Mouse (Mus musculus) mouse embryonic stem cell (cell line): Measurements from ENCODE around the gene Efna2.

Experiments used
- in situ Hi-C, 2 experiments: fragments of 300-500 bp; cut with MboI; formaldehyde crosslinking; loops; 1 replicate in 1 of 2; 3 replicates in 1 of 2; pipeline ENCODE4 v1.14.3; 2019 to 2020; ENCODE audit warnings: low sequenced_read_pairs in 2 of 2, low pct_unique_long_range_greater_than_20kb in 1 of 2, mixed read lengths in 1 of 2; ENCODE audit not compliant: unreplicated experiment in 1 of 2

Efna2 gene

DNA sequence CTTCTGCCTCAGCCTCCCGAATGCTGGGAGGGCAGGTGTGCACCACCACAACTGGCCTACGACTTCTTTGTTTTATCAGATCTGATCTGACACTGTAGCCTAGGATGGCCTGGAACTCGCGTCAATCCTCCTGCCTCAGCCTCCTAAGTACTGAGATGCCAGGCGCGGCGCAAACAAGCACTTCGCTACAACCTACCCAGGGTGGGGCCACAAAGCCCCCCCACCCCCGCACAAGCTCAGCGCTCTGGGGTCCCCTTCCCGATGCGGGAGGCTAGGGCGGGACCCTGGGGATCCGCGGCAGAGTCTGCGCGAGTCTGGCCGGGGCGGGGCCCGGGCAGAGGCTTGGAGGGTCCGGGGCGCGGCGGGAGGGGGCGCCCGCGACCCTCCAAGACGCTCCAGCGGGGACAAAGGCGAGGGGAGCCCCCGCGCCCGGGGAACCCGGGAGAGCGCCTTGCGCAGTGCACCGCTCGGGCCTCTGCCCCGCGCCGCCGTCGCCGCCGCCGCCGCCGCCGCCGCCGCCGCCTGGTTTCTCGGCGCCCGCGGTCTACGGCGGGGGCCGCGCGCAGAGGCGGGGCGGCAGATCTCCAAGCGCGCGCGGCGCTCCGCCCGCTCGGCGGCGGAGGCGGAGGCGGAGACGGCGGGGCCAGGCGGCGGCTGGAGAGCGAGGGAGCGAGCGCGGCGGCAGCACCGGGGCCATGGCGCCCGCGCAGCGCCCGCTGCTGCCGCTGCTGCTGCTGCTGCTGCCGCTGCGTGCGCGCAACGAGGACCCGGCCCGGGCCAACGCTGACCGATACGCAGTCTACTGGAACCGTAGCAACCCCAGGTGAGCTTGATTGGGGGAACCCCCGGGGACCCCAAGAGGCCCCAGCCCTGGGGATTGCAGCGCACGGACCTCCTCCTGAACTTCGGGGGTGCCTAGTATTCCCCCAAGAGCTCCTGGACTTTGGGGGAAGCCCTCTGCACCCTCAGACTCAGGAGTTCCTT is at the start of gene Efna2:
TSS of gene Efna2 (plus strand) at position 415 of the 984 bp plus-strand sequence.
- in situ Hi-C loops = loop anchor here (5.0 to 25.0 kb wide), 2 partner anchors 68 to 183 kb away; partner anchors contain the start of genes Ndufs7 (in 2 of the 2) and Plk5 (in 1 of the 2)

DNA sequence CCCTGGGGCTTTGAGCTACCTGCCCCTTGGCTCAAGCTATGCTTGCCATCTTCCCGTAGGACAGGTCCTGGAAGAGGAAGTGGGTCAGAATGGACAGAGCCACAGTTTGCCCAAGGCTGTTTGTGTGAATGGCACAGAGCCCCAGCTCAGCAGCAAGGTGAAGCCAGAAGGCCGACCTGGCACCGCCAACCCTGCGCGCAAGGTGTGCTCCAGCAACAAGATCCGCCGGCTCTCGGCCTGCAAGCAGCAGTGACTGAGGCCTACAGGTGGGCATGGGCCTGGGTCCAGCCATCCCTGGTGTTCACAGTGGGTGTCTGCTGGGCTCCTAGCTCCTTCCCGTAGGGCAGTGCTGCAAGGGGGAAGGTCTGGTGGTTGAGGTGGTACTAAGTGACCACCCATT is 49.4 kb upstream of the Efna2 start:
- in situ Hi-C loops = no loop called here

DNA sequence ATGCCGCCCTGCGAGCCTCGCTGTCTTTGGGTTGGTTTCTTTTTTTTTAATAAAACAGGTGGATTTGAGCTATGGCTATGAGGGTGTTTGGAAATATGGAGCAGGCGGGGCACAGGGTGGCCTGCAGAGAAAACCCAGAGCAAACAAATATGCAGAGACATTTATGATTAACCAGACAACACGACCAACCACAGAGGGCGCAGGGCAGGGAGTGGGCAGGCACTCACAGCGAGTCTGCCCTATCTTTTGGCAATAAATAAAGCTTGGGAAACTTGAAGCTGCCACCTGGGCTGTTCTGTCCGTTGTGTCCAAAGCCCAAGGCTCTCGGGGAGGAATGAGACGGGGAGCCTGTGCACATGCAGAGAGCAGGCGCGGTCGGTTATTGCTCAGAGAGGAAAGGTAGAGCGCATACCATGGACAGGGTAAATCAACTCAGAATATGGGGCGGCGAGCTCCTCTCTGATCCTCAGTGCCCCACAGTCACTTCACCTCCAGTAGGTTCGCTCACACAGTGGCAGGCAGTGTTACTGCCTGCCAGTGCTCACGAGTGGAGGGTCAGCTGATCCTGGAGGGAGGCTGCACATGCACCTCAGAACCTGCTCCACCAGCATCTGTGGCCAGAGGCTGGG is 48.8 kb upstream of the Efna2 start:
- in situ Hi-C loops = no loop called here

DNA sequence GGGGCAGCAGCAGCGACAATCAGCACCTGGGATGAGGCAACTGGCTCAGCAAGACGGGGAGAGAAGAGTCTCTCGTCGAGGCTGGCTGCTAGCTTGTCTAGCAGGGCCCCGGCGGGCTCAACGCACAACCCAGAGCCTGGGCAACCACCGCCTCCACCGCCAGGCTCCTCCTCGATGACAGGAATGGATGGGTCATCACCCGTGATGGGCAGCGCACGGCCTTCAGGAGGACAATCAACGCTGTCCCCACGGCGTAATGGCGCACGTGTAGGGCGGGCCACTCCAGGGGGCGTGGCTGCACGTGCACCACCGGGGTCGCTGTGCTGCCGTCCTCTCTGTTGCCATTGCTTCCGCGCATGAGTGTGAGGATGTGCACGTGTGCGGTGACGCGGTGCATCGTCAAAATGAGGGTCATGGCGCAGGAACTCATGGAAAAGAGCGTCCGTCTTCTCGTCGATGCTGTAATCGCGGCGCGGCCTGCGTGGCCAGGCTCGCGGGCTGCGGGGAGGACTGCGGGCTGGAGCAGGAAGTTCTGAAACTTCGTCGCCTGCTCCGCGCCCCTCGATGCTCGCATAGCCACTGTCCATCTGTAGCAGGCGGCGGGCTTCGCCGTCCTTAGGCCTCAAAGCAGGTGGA is 47.8 kb upstream of the Efna2 start:
- in situ Hi-C loops = no loop called here

DNA sequence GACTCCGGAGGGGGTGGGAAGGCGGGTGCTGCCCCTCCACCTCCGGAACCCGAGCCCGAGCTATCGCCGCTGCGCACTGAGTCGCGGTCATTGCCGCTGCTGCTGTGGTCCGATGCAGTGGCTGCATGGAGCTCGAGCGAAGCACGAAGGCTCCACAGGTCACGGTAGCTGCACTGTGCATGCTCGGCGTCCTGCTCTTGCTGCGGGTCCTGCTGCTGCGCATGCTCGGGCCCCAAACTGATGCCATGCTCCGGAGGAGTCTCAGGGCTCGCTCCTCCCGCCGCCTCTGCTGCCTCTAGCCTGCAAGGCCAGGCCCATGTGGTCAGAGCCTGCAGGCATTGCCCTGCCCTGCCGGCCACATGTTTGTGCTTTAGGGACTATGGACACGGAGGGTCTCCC is 47.3 kb upstream of the Efna2 start:
- in situ Hi-C loops = no loop called here

GRCm38 (mm10) chr10:80133226-80133849 is 45.9 kb upstream of the Efna2 start:
- in situ Hi-C loops = no loop called here

DNA sequence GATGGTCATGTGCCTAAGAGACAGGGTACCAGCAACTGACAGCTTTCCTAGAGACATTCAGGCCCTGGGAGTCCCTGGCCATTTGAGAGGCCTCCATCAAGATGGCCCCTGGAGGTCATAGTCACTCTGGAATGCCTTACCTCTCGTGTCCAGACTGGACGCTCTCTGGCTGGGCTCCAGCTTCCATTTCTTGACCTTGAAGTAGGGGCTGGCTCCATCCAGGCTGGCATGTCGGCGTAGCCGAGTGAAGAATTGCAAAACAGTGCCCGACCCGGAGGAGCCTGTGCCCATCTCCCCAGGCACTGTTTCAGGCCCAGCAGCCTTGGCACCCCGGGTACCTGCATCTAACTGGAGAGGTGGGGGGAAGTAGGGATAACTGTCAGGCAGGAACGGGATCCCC is 44.9 kb upstream of the Efna2 start:
- in situ Hi-C loops = no loop called here

DNA sequence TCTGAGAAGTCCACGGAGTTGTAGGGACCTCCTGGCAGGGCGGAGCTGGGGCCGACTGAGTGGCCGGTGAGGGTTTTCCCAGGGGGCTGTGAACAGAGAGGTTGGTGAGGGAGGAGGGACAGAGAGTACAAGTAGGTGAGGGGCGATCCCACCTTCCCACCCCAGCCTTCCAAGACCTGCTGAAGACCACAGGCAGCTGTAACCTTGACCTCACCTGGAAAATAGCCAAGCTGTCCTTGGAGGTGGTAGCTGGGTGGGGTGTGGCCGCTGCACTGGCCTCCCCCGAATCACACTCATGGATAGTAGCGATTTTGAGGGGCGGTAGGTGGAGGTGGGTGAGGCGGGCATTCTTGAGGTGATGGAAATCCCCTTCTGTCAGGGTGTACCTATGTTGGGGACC is 44.1 kb upstream of the Efna2 start:
- in situ Hi-C loops = no loop called here

- in situ Hi-C loops = no loop called here
Measured at GRCm38 (mm10) chr10:80135641-80136040, 43.6 kb upstream of the Efna2 start.

DNA sequence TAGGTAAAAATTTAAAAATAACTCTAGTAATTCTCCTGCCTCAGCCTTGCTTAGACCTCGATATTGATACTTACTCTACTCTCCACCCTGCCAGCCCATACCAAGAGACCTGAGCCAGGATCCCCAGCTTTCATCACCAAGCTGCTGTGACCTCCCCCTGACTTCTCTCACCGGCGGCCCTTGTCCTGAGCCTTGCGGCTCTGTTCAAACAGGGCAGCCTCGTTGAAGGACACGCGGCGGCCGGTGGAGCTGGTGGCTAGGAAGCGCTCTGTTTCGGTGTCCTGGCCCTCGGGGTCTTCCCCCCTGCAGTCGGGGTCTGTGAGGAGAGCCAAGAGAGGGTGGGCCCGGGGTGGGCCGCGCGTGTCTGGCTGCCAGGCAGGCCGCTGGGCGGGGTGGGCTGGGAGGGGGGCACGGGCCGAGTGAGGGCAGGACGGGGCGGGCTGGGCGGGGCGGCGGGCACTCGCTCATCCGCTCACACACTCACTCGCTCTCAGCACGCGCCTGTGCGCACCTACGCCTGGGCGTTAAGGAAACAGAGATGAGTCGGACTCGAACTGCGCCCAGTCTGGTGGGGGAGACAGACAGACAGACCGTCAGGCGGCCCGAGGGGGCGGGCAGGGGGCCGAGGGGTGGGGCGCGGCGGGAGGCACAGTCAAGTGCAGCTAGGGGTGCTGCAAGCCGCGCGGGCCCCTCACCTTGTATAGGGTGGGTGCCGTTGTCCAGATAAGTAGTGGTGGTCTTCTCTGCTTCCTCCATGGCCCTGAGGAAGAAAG is 42.9 kb upstream of the Efna2 start:
- in situ Hi-C loops = no loop called here

- in situ Hi-C loops = no loop called here
Measured at GRCm38 (mm10) chr10:80136952-80137625, 42.2 kb upstream of the Efna2 start.

DNA sequence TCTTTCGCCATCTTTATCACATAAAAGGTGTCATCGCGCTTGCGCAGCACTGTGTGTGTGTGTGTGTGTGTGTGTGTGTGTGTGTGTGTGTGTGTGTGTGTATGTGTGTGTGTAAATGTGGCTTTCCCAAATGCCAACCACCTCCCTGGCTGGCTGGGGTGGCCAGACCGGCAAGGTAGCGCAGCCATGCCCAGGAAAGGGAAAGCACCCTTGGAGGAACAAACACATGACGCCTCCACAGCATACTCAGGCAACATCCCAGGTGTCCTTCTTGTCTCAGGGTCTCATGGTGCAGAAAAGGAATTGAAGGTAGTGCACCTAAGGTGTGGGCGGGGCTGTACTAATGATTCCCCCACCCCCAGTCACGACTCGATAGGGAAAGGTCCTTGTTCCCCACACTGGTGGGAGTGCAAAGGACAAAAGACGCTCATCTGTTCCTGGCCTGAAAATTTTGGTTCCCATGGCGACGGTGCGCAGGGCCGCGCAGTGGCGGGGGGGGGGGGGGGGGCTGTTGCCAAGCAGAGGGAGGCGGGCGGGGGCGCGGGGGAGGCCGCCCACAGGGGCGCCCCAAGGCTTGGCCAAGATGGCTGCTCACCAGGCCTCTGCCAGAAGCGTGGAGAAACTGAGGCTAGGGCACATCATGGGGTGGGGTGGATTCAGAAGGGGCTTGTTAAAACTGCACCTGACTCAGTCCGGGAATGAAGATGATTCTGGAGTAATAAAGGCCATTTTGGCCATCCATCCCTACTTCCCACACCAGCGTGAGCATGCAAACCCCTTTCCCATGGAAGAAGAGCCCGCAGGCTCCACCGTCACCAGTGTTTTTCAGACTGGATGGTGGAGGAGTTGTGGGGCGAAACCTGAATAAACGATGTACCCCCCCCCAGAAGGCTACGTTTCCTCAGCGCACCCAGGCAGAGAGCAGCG is 41.4 kb upstream of the Efna2 start:
- in situ Hi-C loops = no loop called here

DNA sequence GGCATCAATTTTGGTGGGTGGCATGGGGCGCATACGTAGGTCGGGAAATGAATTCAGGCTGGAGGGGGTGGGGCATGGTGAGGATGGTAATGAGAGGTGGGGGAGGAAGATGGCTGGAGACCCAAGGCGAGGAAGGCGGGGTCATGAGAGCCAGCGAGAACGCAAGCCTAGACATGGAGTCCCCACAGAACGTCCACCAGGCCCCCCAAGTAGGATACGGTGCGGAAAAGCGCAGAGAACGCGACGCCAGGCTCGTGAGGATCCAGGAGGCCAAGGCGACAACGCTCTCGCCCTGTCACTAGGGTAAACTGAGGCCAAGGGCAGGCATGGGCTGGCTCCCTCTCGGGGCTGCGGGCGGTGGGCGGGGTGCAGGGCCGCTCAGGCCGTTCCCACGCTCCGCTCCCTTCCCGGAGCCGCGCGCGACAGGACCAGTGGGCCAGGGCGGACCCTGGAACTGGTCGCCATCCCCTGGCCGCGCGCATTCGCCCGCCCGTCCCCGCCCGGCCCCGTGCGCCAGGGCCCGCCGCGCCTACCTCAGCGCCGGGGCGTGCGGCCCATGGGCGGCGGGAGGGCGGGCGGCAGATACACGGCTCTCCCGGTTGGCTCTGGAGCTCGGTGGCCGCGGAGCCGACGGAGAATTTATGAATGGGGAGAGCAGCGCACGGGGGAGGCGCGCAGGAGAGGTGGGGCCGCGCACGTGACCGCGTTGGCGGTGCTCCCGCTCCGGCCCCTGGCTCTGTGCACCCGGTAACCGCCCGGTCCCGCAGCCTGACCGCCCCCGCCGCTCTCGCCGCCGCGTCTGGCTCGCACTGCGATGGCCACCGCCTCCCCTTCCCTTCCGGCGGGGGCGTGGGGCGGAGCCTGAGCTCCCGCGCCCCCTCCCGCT is 40.5 kb upstream of the Efna2 start, which contains the start of gene Atp5d:
TSS of gene Atp5d (plus strand) at position 80 of the 886 bp plus-strand sequence.
- in situ Hi-C loops = no loop called here

DNA sequence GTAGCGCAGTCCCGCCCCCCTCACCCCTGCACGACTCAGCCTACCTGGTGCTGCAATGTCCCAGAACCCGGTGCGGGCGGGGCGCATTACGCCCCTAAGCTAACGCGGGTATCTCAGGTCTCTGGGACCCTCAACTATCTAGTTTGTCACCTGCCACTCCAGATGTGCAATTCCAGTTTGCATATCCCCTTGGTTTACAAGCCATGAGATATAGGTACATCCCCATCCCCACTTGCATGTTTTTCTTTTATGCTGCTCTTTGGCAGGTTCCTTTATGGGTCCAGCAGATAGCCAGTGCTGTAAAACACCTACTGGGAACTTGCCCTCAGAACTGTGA is 39.9 kb upstream of the Efna2 start:
- in situ Hi-C loops = no loop called here

DNA sequence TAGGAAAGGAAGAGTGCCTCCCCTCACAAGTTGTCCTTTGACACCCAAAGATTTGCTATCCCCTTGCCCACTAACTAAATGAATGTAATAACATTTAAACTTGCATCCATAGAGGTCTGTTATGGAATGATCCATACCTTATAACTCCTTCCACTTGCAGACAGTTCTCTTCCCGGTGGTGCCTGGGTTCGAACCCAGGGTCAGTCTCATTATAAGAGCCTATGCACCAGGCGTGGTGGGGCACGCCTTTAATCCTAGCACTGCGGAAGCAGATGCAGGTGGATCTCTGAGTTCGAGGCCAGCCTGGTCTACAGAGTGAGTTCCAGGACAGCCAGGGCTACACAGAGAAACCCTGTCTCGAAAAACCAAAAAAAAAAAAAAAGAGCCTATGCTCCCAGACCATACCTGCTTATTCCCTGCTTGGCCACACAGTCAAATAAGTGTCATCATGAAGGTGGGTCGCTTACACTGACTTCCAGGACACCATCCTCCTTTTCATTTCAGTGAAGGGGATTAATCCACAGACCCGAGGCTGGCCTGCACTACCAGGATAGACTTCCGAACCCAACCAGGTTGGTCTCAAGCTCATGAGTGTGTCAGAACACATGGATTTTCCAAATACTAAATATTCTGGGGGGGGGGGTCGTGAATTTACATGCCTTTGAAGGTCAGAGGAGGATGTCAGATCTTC is 39.2 kb upstream of the Efna2 start:
- in situ Hi-C loops = no loop called here
